Mouse (Mus musculus) left cerebral cortex, postnatal 36 days (tissue): ENCODE results near the gene Sst. TPM values are rescaled to one million over a fixed set of nuclear protein-coding genes. Genes with fewer than 3 reads are reported as not detected.

ENCODE experiments used
- DNase-seq, 2 experiments: peaks; one replicate each; pipeline ENCODE4 v3.0.0; 2021 to 2022; ENCODE audit warnings: low spot score in 2 of 2, mixed read lengths in 1 of 2
- intact Hi-C: fragments of 180-260 bp; cut with DNase I; formaldehyde crosslinking; loops from one replicate; pipeline ENCODE4 v1.15.1; 2025
- total RNA-seq, 2 experiments: library from RNA; stranded (reverse); gene quantifications; 2 replicates each; pipeline ENCODE4 v1.2.3; 2021

Gene Sst
- total RNA-seq, 2 experiments from 2014 or later = 409 to 480 TPM

GRCm38 (mm10) chr16:23895135-23895534, 4.4 kb upstream of the Sst start:
- no peak for DNase-seq
- intact Hi-C loops = loop anchor here (5.0 kb wide), 2 partner anchors 57 to 168 kb away; no protein-coding TSS in a partner anchor

- intact Hi-C loops = no loop called here
- DNase-seq = no peak
These were observed 607 bp downstream of the Sst start for GRCm38 (mm10) chr16:23890151-23890550.

GRCm38 (mm10) chr16:23887910-23888579, 2.7 kb downstream of the Sst start:
- no peak for DNase-seq

GRCm38 (mm10) chr16:23885098-23885497, 5.7 kb downstream of the Sst start:
- intact Hi-C loops = no loop called here
- DNase-seq = no peak

More at GRCm38 (mm10) chr16:23887910-23888579, 2.7 kb downstream of the Sst start:
- intact Hi-C loops = no loop called here

- intact Hi-C loops = no loop called here
- DNase-seq = no peak
These were observed 35.5 kb downstream of the Sst start for GRCm38 (mm10) chr16:23855242-23855641.

GRCm38 (mm10) chr16:23849720-23850119, 41.0 kb downstream of the Sst start:
- DNase-seq = no peak
- intact Hi-C loops = no loop called here

- DNase-seq = no peak
- intact Hi-C loops = no loop called here
These were observed 41.6 kb downstream of the Sst start for GRCm38 (mm10) chr16:23849176-23849575.

GRCm38 (mm10) chr16:23844622-23845021, 46.1 kb downstream of the Sst start:
- no peak for DNase-seq
- intact Hi-C loops = no loop called here

- intact Hi-C loops = no loop called here
- no peak for DNase-seq
These were observed 48.1 kb downstream of the Sst start for GRCm38 (mm10) chr16:23842609-23843008.

Other genes starting within 250 kb of the Sst start
- not detected for gene Rtp2, start 41.4 kb upstream of the Sst start, total RNA-seq
- gene Gm37419, start 97.5 kb upstream of the Sst start, total RNA-seq = not detected
- 10 to 100 TPM; 26.0 to 30.1 TPM for gene Bcl6, start 97.9 kb upstream of the Sst start, total RNA-seq